Mouse (Mus musculus) CD4-positive helper T cell, adult 2 months (primary cell): ENCODE results near the gene Cbx8.

ENCODE experiments used
- DNase-seq: peaks from one replicate; pipeline ENCODE4 v3.0.0-alpha.2; 2012; ENCODE audit warnings: low read depth, missing footprints, low spot score

Gene Cbx8

GRCm38 (mm10) chr11:119050361-119050760 is 9.6 kb upstream of the Cbx8 start:
- DNase-seq, result peak; percentile 71

GRCm38 (mm10) chr11:119048133-119048510 is 7.4 kb upstream of the Cbx8 start:
- peak; percentile 39 for DNase-seq

GRCm38 (mm10) chr11:119047261-119048132 is 6.7 kb upstream of the Cbx8 start:
- peak; percentile 64 for DNase-seq

GRCm38 (mm10) chr11:119046601-119047245 is 6.0 kb upstream of the Cbx8 start:
- DNase-seq, result no peak

GRCm38 (mm10) chr11:119044551-119045337 is 4.0 kb upstream of the Cbx8 start:
- no peak for DNase-seq

- no peak for DNase-seq
Observed at GRCm38 (mm10) chr11:119043761-119044550, 3.2 kb upstream of the Cbx8 start.

- no peak for DNase-seq
Observed at GRCm38 (mm10) chr11:119043273-119043540, 2.4 kb upstream of the Cbx8 start.

GRCm38 (mm10) chr11:119042466-119043272 is 1.9 kb upstream of the Cbx8 start:
- DNase-seq, result no peak

- peak; percentile 71 for DNase-seq
Observed at GRCm38 (mm10) chr11:119041750-119042465, 1.1 kb upstream of the Cbx8 start.

GRCm38 (mm10) chr11:119041325-119041716 is 552 bp upstream of the Cbx8 start:
- no peak for DNase-seq

- DNase-seq, result no peak
Observed at GRCm38 (mm10) chr11:119039732-119040512, 847 bp downstream of the Cbx8 start.

- DNase-seq, result no peak
Observed at GRCm38 (mm10) chr11:119038744-119039484, 1.9 kb downstream of the Cbx8 start.

GRCm38 (mm10) chr11:119037780-119038401 is 2.9 kb downstream of the Cbx8 start:
- DNase-seq, result no peak

GRCm38 (mm10) chr11:119036934-119037779 is 3.6 kb downstream of the Cbx8 start:
- no peak for DNase-seq

- DNase-seq, result no peak
Observed at GRCm38 (mm10) chr11:119036447-119036846, 4.3 kb downstream of the Cbx8 start.

GRCm38 (mm10) chr11:119035686-119036165 is 5.0 kb downstream of the Cbx8 start:
- DNase-seq, result no peak

GRCm38 (mm10) chr11:119035094-119035685 is 5.6 kb downstream of the Cbx8 start:
- DNase-seq, result no peak
